Mouse (Mus musculus): ENCODE data around the gene Rpa2. TPM values are rescaled to one million over a fixed set of nuclear protein-coding genes. Genes with fewer than 3 reads are reported as not detected.
"Not testable (repeated sequence)": the region's sequence is repeated elsewhere in the genome, so short reads cannot be mapped to it uniquely, and the experiment has no call there.

Rpa2 gene
- polyA plus RNA-seq, 1 experiment from 2014 or later = 105 TPM

- no peak within 1 kb of the TSS for H3K27ac ChIP-seq (ENCODE audit: low read length)
- 2% methylated on average over 22 of the region's 22 CpGs for WGBS
- peak within 1 kb of the TSS; percentile 73 for H3K4me2 ChIP-seq (replicated peaks; ENCODE audit: low read depth, low read length)
- no peaks in the 10 kb centered on the region for H3K27me3 ChIP-seq (ENCODE audit: control insufficient read depth, insufficient read depth, low read length)
- H3K9me3 ChIP-seq (ENCODE audit: control insufficient read depth, low read depth, low read length) = no peaks in the 10 kb centered on the region
- no peak within 1 kb of the TSS; the same call in 1 of the 2 replicates for H3K9ac ChIP-seq (replicated peaks; ENCODE audit: low read depth, low read length)
- H3K36me3 ChIP-seq (ENCODE audit: control insufficient read depth, insufficient read depth, low read length) = no peaks in the 10 kb centered on the region
- no peaks in the 10 kb centered on the region for H3K4me1 ChIP-seq (ENCODE audit: control insufficient read depth, insufficient read depth, low read length)
- H3K4me3 ChIP-seq (ENCODE audit: low read depth, low read length) = peak within 1 kb of the TSS; percentile 35
- peak; percentile 84 for ATAC-seq (ENCODE audit: insufficient number of reproducible peaks, insufficient read depth, low FRiP score, low read depth)
These were observed 11.2 kb upstream of the Rpa2 start, which contains the start of gene Smpdl3b for GRCm38 (mm10) chr4:132756974-132757373. Gene Smpdl3b (minus strand): TSS chr4:132757252.

GRCm38 (mm10) chr4:132757633-132758351 lies 10.3 kb upstream of the Rpa2 start:
- H3K9ac ChIP-seq (replicated peaks; ENCODE audit: low read depth, low read length) = no peak overlapping the region
- no peaks in the 10 kb centered on the region for H3K36me3 ChIP-seq (ENCODE audit: control insufficient read depth, insufficient read depth, low read length)
- H3K4me2 ChIP-seq (replicated peaks; ENCODE audit: low read depth, low read length) = no peak overlapping the region; the same call in 1 of the 2 replicates
- H3K27me3 ChIP-seq (ENCODE audit: control insufficient read depth, insufficient read depth, low read length) = no peaks in the 10 kb centered on the region
- no peak for ATAC-seq (ENCODE audit: insufficient number of reproducible peaks, insufficient read depth, low FRiP score, low read depth)
- no peaks in the 10 kb centered on the region for H3K4me1 ChIP-seq (ENCODE audit: control insufficient read depth, insufficient read depth, low read length)
- WGBS = 79% methylated on average over 7 of the region's 7 CpGs
- no peak overlapping the region for H3K4me3 ChIP-seq (ENCODE audit: low read depth, low read length)
- no peak overlapping the region for H3K27ac ChIP-seq (ENCODE audit: low read length)
- no peaks in the 10 kb centered on the region for H3K9me3 ChIP-seq (ENCODE audit: control insufficient read depth, low read depth, low read length)

GRCm38 (mm10) chr4:132760296-132760695 lies 7.8 kb upstream of the Rpa2 start:
- no peaks in the 10 kb centered on the region for H3K4me1 ChIP-seq (ENCODE audit: control insufficient read depth, insufficient read depth, low read length)
- no peaks in the 10 kb centered on the region for H3K36me3 ChIP-seq (ENCODE audit: control insufficient read depth, insufficient read depth, low read length)
- no peaks in the 10 kb centered on the region for H3K9me3 ChIP-seq (ENCODE audit: control insufficient read depth, low read depth, low read length)
- no peak overlapping the region for H3K27ac ChIP-seq (ENCODE audit: low read length)
- ATAC-seq (ENCODE audit: insufficient number of reproducible peaks, insufficient read depth, low FRiP score, low read depth) = no peak
- H3K27me3 ChIP-seq (ENCODE audit: control insufficient read depth, insufficient read depth, low read length) = no peaks in the 10 kb centered on the region
- H3K4me3 ChIP-seq (ENCODE audit: low read depth, low read length) = no peak overlapping the region
- 57% methylated on average over 3 of the region's 3 CpGs for WGBS
- H3K4me2 ChIP-seq (replicated peaks; ENCODE audit: low read depth, low read length) = no peak overlapping the region
- no peak overlapping the region for H3K9ac ChIP-seq (replicated peaks; ENCODE audit: low read depth, low read length)

- Histone ChIP-seq H3K27me3 (ENCODE audit: control insufficient read depth, insufficient read depth, low read length) (no peaks in the 10 kb centered on the region), H3K4me1 (ENCODE audit: control insufficient read depth, insufficient read depth, low read length) (no peaks in the 10 kb centered on the region), H3K4me2 (replicated peaks; ENCODE audit: low read depth, low read length) (no peak overlapping the region), H3K36me3 (ENCODE audit: control insufficient read depth, insufficient read depth, low read length) (no peaks in the 10 kb centered on the region), H3K9ac (replicated peaks; ENCODE audit: low read depth, low read length) (no peak overlapping the region), H3K9me3 (ENCODE audit: control insufficient read depth, low read depth, low read length) (no peaks in the 10 kb centered on the region), H3K27ac (ENCODE audit: low read length) (no peak overlapping the region), H3K4me3 (ENCODE audit: low read depth, low read length) (no peak overlapping the region)
- 66% methylated on average over 6 of the region's 6 CpGs for WGBS
- ATAC-seq (ENCODE audit: insufficient number of reproducible peaks, insufficient read depth, low FRiP score, low read depth) = no peak
These were observed 5.5 kb upstream of the Rpa2 start for GRCm38 (mm10) chr4:132762602-132763001.

- 70% methylated on average over 3 of the region's 3 CpGs for WGBS
These were observed 5.0 kb upstream of the Rpa2 start for GRCm38 (mm10) chr4:132763125-132763524.

GRCm38 (mm10) chr4:132771776-132772175 lies 3.6 kb downstream of the Rpa2 start:
- H3K4me2 ChIP-seq (replicated peaks; ENCODE audit: low read depth, low read length) = no peak overlapping the region
- no peak overlapping the region for H3K9ac ChIP-seq (replicated peaks; ENCODE audit: low read depth, low read length)
- H3K9me3 ChIP-seq (ENCODE audit: control insufficient read depth, low read depth, low read length) = no peaks in the 10 kb centered on the region
- no peak for ATAC-seq (ENCODE audit: insufficient number of reproducible peaks, insufficient read depth, low FRiP score, low read depth)
- no peaks in the 10 kb centered on the region for H3K27me3 ChIP-seq (ENCODE audit: control insufficient read depth, insufficient read depth, low read length)
- no peak overlapping the region for H3K4me3 ChIP-seq (ENCODE audit: low read depth, low read length)
- H3K36me3 ChIP-seq (ENCODE audit: control insufficient read depth, insufficient read depth, low read length) = peaks cover 57% of the 10 kb centered on the region
- H3K4me1 ChIP-seq (ENCODE audit: control insufficient read depth, insufficient read depth, low read length) = 0 out of 2 replicates have a peak, but pooled peaks cover 5% of the 10 kb centered on the region
- 86% methylated on average over 9 of the region's 9 CpGs for WGBS
- no peak overlapping the region for H3K27ac ChIP-seq (ENCODE audit: low read length)

More at GRCm38 (mm10) chr4:132763125-132763524, 5.0 kb upstream of the Rpa2 start:
- not testable (repeated sequence) for H3K9me3 ChIP-seq (ENCODE audit: control insufficient read depth, low read depth, low read length); H3K4me1 ChIP-seq (ENCODE audit: control insufficient read depth, insufficient read depth, low read length); H3K4me2 ChIP-seq (replicated peaks; ENCODE audit: low read depth, low read length); H3K9ac ChIP-seq (replicated peaks; ENCODE audit: low read depth, low read length); H3K4me3 ChIP-seq (ENCODE audit: low read depth, low read length); H3K36me3 ChIP-seq (ENCODE audit: control insufficient read depth, insufficient read depth, low read length); H3K27me3 ChIP-seq (ENCODE audit: control insufficient read depth, insufficient read depth, low read length); ATAC-seq (ENCODE audit: insufficient number of reproducible peaks, insufficient read depth, low FRiP score, low read depth); H3K27ac ChIP-seq (ENCODE audit: low read length)

- Histone ChIP-seq H3K27me3 (ENCODE audit: control insufficient read depth, insufficient read depth, low read length) (no peaks in the 10 kb centered on the region), H3K27ac (ENCODE audit: low read length) (no peak overlapping the region), H3K4me2 (replicated peaks; ENCODE audit: low read depth, low read length) (no peak overlapping the region), H3K4me1 (ENCODE audit: control insufficient read depth, insufficient read depth, low read length) (no peaks in the 10 kb centered on the region), H3K9me3 (ENCODE audit: control insufficient read depth, low read depth, low read length) (no peaks in the 10 kb centered on the region), H3K4me3 (ENCODE audit: low read depth, low read length) (no peak overlapping the region), H3K36me3 (ENCODE audit: control insufficient read depth, insufficient read depth, low read length) (peaks cover 84% of the 10 kb centered on the region), H3K9ac (replicated peaks; ENCODE audit: low read depth, low read length) (no peak overlapping the region)
- 83% methylated on average over 3 of the region's 3 CpGs for WGBS
- ATAC-seq (ENCODE audit: insufficient number of reproducible peaks, insufficient read depth, low FRiP score, low read depth) = no peak
These were observed 6.8 kb downstream of the Rpa2 start for GRCm38 (mm10) chr4:132774905-132775304.

- 79% methylated on average over 5 of the region's 5 CpGs for WGBS
- peaks cover 72% of the 10 kb centered on the region for H3K36me3 ChIP-seq (ENCODE audit: control insufficient read depth, insufficient read depth, low read length)
- no peak overlapping the region for H3K27ac ChIP-seq (ENCODE audit: low read length)
- no peak for ATAC-seq (ENCODE audit: insufficient number of reproducible peaks, insufficient read depth, low FRiP score, low read depth)
- H3K9ac ChIP-seq (replicated peaks; ENCODE audit: low read depth, low read length) = no peak overlapping the region
- H3K4me3 ChIP-seq (ENCODE audit: low read depth, low read length) = no peak overlapping the region
- H3K4me2 ChIP-seq (replicated peaks; ENCODE audit: low read depth, low read length) = no peak overlapping the region
- no peaks in the 10 kb centered on the region for H3K9me3 ChIP-seq (ENCODE audit: control insufficient read depth, low read depth, low read length)
- H3K27me3 ChIP-seq (ENCODE audit: control insufficient read depth, insufficient read depth, low read length) = no peaks in the 10 kb centered on the region
- H3K4me1 ChIP-seq (ENCODE audit: control insufficient read depth, insufficient read depth, low read length) = no peaks in the 10 kb centered on the region
These were observed 8.6 kb downstream of the Rpa2 start for GRCm38 (mm10) chr4:132776764-132777163.

Measured in stomach, embryonic 14.5 days (tissue).